Mouse (Mus musculus): Measurements from ENCODE around the gene Pde10a. TPM values are rescaled to one million over a fixed set of nuclear protein-coding genes. Genes with fewer than 3 reads are reported as not detected.

Pde10a gene
- total RNA-seq, 1 experiment, result 2.6 TPM

DNA sequence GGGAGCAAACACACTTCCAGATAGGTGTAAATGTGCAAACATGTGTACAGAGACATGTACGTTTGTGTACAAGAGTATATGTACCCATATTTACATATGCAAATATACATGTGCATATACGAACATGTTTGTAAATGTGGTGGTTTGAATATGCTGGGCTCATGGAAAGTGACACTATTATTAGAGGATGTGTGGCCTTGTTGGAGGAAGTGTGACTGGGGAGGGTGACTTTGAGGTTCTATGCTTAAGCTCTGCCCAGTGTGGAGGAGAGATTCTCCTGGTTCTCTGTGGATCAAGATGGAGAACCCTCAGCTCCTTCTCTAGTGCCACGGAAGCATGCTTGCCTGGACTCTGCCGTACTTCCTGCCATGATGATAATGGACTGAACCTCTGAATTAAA lies 261.3 kb downstream of the Pde10a start:
- no peak overlapping the region for H3K27ac ChIP-seq (ENCODE audit: insufficient read depth, low read depth, low read length, poor library complexity, severe bottlenecking)
- TF ChIP-seq ZNF384 (IDR thresholded peaks at IDR 0.05; ENCODE audit: low read depth, low read length) (no peak), ZC3H11A (IDR thresholded peaks at IDR 0.05; ENCODE audit: borderline replicate concordance, low read depth, low read length) (no peak), HCFC1 (IDR thresholded peaks at IDR 0.05; ENCODE audit: borderline replicate concordance, insufficient read depth, low read length) (no peak), CHD2 (IDR thresholded peaks at IDR 0.05; ENCODE audit: low read depth, low read length) (no peak), MAFK (IDR thresholded peaks at IDR 0.05; ENCODE audit: insufficient read depth, low read depth, low read length) (no peak)
- no peaks in the 10 kb centered on the region for H3K4me1 ChIP-seq (ENCODE audit: control insufficient read depth in 2 of 2, insufficient read depth in 2 of 2, low read length in 2 of 2, poor library complexity in 1 of 2)
- H3K36me3 ChIP-seq (ENCODE audit: control insufficient read depth, insufficient read depth, low read length, poor library complexity, severe bottlenecking), result no peaks in the 10 kb centered on the region
- no peak overlapping the region for H3K4me3 ChIP-seq (ENCODE audit: insufficient read depth in 1 of 2, low read depth in 1 of 2, low read length in 2 of 2, poor library complexity in 1 of 2, severe bottlenecking in 1 of 2)
- in situ Hi-C loops (cut with MboI; ENCODE audit: low sequenced_read_pairs in 2 of 2, unreplicated experiment in 2 of 2), result no loop called here
- no peak overlapping the region for H3K9ac ChIP-seq (ENCODE audit: insufficient read depth, low read depth, low read length, poor library complexity, severe bottlenecking)
- no peak for DNase-seq (ENCODE audit: low read depth, low spot score)
- no peaks in the 10 kb centered on the region for H3K9me3 ChIP-seq (ENCODE audit: control insufficient read depth, insufficient read depth, low read depth, low read length)

- TF ChIP-seq CHD2 (IDR thresholded peaks at IDR 0.05; ENCODE audit: low read depth, low read length) (no peak), MAFK (IDR thresholded peaks at IDR 0.05; ENCODE audit: insufficient read depth, low read depth, low read length) (no peak), HCFC1 (IDR thresholded peaks at IDR 0.05; ENCODE audit: borderline replicate concordance, insufficient read depth, low read length) (no peak), ZNF384 (IDR thresholded peaks at IDR 0.05; ENCODE audit: low read depth, low read length) (no peak), ZC3H11A (IDR thresholded peaks at IDR 0.05; ENCODE audit: borderline replicate concordance, low read depth, low read length) (no peak)
- Histone ChIP-seq H3K9ac (ENCODE audit: insufficient read depth, low read depth, low read length, poor library complexity, severe bottlenecking) (no peak overlapping the region), H3K27ac (ENCODE audit: insufficient read depth, low read depth, low read length, poor library complexity, severe bottlenecking) (no peak overlapping the region), H3K4me1 (ENCODE audit: control insufficient read depth in 2 of 2, insufficient read depth in 2 of 2, low read length in 2 of 2, poor library complexity in 1 of 2) (no peaks in the 10 kb centered on the region), H3K9me3 (ENCODE audit: control insufficient read depth, insufficient read depth, low read depth, low read length) (no peaks in the 10 kb centered on the region), H3K4me3 (ENCODE audit: insufficient read depth in 1 of 2, low read depth in 1 of 2, low read length in 2 of 2, poor library complexity in 1 of 2, severe bottlenecking in 1 of 2) (no peak overlapping the region), H3K36me3 (ENCODE audit: control insufficient read depth, insufficient read depth, low read length, poor library complexity, severe bottlenecking) (no peaks in the 10 kb centered on the region)
- DNase-seq (ENCODE audit: low read depth, low spot score), result no peak
- in situ Hi-C loops (cut with MboI; ENCODE audit: low sequenced_read_pairs in 2 of 2, unreplicated experiment in 2 of 2), result no loop called here
Observed at GRCm38 (mm10) chr17:8787762-8788161, 262.6 kb downstream of the Pde10a start.

- H3K9me3 ChIP-seq (ENCODE audit: control insufficient read depth, insufficient read depth, low read depth, low read length), result no peaks in the 10 kb centered on the region
- H3K27ac ChIP-seq (ENCODE audit: insufficient read depth, low read depth, low read length, poor library complexity, severe bottlenecking), result no peak overlapping the region
- no peaks in the 10 kb centered on the region for H3K36me3 ChIP-seq (ENCODE audit: control insufficient read depth, insufficient read depth, low read length, poor library complexity, severe bottlenecking)
- H3K4me1 ChIP-seq (ENCODE audit: control insufficient read depth in 2 of 2, insufficient read depth in 2 of 2, low read length in 2 of 2, poor library complexity in 1 of 2), result no peaks in the 10 kb centered on the region
- H3K4me3 ChIP-seq (ENCODE audit: insufficient read depth in 1 of 2, low read depth in 1 of 2, low read length in 2 of 2, poor library complexity in 1 of 2, severe bottlenecking in 1 of 2), result no peak overlapping the region
- in situ Hi-C loops (cut with MboI; ENCODE audit: low sequenced_read_pairs in 2 of 2, unreplicated experiment in 2 of 2), result no loop called here
- TF ChIP-seq CHD2 (IDR thresholded peaks at IDR 0.05; ENCODE audit: low read depth, low read length) (no peak), ZC3H11A (IDR thresholded peaks at IDR 0.05; ENCODE audit: borderline replicate concordance, low read depth, low read length) (no peak), MAFK (IDR thresholded peaks at IDR 0.05; ENCODE audit: insufficient read depth, low read depth, low read length) (no peak), ZNF384 (IDR thresholded peaks at IDR 0.05; ENCODE audit: low read depth, low read length) (no peak), HCFC1 (IDR thresholded peaks at IDR 0.05; ENCODE audit: borderline replicate concordance, insufficient read depth, low read length) (no peak)
- no peak for DNase-seq (ENCODE audit: low read depth, low spot score)
- no peak overlapping the region for H3K9ac ChIP-seq (ENCODE audit: insufficient read depth, low read depth, low read length, poor library complexity, severe bottlenecking)
Observed at GRCm38 (mm10) chr17:8791561-8791960, 266.4 kb downstream of the Pde10a start.

DNA sequence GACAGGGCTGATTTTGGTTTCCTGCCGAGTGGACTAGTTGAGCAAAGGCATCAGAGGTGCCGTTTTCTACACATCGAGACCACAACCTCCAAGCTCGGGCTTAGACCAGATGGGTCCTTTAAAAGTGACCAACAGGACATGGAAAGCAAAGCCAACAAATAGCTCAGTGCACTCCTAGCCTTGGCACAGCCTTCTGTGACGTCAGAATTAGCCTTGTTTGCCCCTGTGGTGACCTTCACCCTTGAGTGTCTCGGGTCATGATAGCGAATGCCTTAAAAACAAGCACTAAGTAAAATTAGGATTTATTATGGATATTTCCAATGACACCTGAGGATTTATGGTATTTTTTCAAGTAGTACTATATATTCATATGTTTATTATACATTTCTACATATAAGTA lies 267.4 kb downstream of the Pde10a start:
- Histone ChIP-seq H3K4me3 (ENCODE audit: insufficient read depth in 1 of 2, low read depth in 1 of 2, low read length in 2 of 2, poor library complexity in 1 of 2, severe bottlenecking in 1 of 2) (no peak overlapping the region), H3K9me3 (ENCODE audit: control insufficient read depth, insufficient read depth, low read depth, low read length) (no peaks in the 10 kb centered on the region), H3K9ac (ENCODE audit: insufficient read depth, low read depth, low read length, poor library complexity, severe bottlenecking) (no peak overlapping the region), H3K4me1 (ENCODE audit: control insufficient read depth in 2 of 2, insufficient read depth in 2 of 2, low read length in 2 of 2, poor library complexity in 1 of 2) (no peaks in the 10 kb centered on the region), H3K36me3 (ENCODE audit: control insufficient read depth, insufficient read depth, low read length, poor library complexity, severe bottlenecking) (no peaks in the 10 kb centered on the region), H3K27ac (ENCODE audit: insufficient read depth, low read depth, low read length, poor library complexity, severe bottlenecking) (no peak overlapping the region)
- in situ Hi-C loops (cut with MboI; ENCODE audit: low sequenced_read_pairs in 2 of 2, unreplicated experiment in 2 of 2), result no loop called here
- DNase-seq (ENCODE audit: low read depth, low spot score), result no peak
- TF ChIP-seq MAFK (IDR thresholded peaks at IDR 0.05; ENCODE audit: insufficient read depth, low read depth, low read length) (no peak), HCFC1 (IDR thresholded peaks at IDR 0.05; ENCODE audit: borderline replicate concordance, insufficient read depth, low read length) (no peak), ZC3H11A (IDR thresholded peaks at IDR 0.05; ENCODE audit: borderline replicate concordance, low read depth, low read length) (no peak), ZNF384 (IDR thresholded peaks at IDR 0.05; ENCODE audit: low read depth, low read length) (no peak), CHD2 (IDR thresholded peaks at IDR 0.05; ENCODE audit: low read depth, low read length) (no peak)

DNA sequence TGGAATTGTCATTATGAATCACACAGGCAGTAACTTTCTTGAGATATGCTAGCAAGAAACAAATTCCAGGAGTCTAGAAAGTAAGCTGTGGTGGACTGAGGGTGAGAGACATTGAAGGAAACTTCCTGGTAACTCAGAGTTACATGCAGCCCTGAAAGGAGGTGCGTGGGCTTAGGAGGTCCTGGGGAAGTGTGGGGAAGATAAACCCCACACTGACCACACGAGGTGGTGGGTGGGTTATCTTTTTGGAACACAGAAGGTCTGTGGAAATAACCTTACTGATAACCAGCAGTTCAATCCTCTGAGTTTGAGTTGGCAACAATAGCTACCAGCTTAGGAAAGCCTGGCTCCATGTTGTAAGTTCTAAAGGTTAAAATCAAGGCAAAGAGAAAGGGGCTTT lies 272.5 kb downstream of the Pde10a start:
- no peak for TF ChIP-seq ZNF384 (IDR thresholded peaks at IDR 0.05; ENCODE audit: low read depth, low read length)
- TF ChIP-seq CHD2 (IDR thresholded peaks at IDR 0.05; ENCODE audit: low read depth, low read length), result no peak
- TF ChIP-seq ZC3H11A (IDR thresholded peaks at IDR 0.05; ENCODE audit: borderline replicate concordance, low read depth, low read length), result no peak
- TF ChIP-seq MAFK (IDR thresholded peaks at IDR 0.05; ENCODE audit: insufficient read depth, low read depth, low read length), result no peak
- no peak for TF ChIP-seq HCFC1 (IDR thresholded peaks at IDR 0.05; ENCODE audit: borderline replicate concordance, insufficient read depth, low read length)
- DNase-seq (ENCODE audit: low read depth, low spot score), result no peak
- no peaks in the 10 kb centered on the region for H3K36me3 ChIP-seq (ENCODE audit: control insufficient read depth, insufficient read depth, low read length, poor library complexity, severe bottlenecking)
- no peak overlapping the region for H3K4me3 ChIP-seq (ENCODE audit: insufficient read depth in 1 of 2, low read depth in 1 of 2, low read length in 2 of 2, poor library complexity in 1 of 2, severe bottlenecking in 1 of 2)
- no peaks in the 10 kb centered on the region for H3K9me3 ChIP-seq (ENCODE audit: control insufficient read depth, insufficient read depth, low read depth, low read length)
- H3K4me1 ChIP-seq (ENCODE audit: control insufficient read depth in 2 of 2, insufficient read depth in 2 of 2, low read length in 2 of 2, poor library complexity in 1 of 2), result no peaks in the 10 kb centered on the region
- in situ Hi-C loops (cut with MboI; ENCODE audit: low sequenced_read_pairs in 2 of 2, unreplicated experiment in 2 of 2), result no loop called here
- H3K9ac ChIP-seq (ENCODE audit: insufficient read depth, low read depth, low read length, poor library complexity, severe bottlenecking), result no peak overlapping the region
- no peak overlapping the region for H3K27ac ChIP-seq (ENCODE audit: insufficient read depth, low read depth, low read length, poor library complexity, severe bottlenecking)

Measured in ES-E14 (cell line).